Mouse (Mus musculus) urinary bladder, postnatal 4 days (tissue): Measurements from ENCODE around the gene Disp1.

Source experiments
- DNase-seq, 2 experiments: peaks; one replicate each; pipeline ENCODE4 v3.0.0; 2021 to 2022; ENCODE audit warnings: low spot score in 2 of 2

Gene Disp1

GRCm38 (mm10) chr1:183207141-183207540, 14.2 kb downstream of the Disp1 start:
- DNase-seq, result no peak

- no peak for DNase-seq
Observed at GRCm38 (mm10) chr1:183200926-183201325, 20.4 kb downstream of the Disp1 start.

GRCm38 (mm10) chr1:183194763-183195162, 26.6 kb downstream of the Disp1 start:
- no peak for DNase-seq

- DNase-seq, result no peak
Observed at GRCm38 (mm10) chr1:183194151-183194550, 27.2 kb downstream of the Disp1 start.

- DNase-seq, result no peak
Observed at GRCm38 (mm10) chr1:183191398-183191797, 29.9 kb downstream of the Disp1 start.

DNA sequence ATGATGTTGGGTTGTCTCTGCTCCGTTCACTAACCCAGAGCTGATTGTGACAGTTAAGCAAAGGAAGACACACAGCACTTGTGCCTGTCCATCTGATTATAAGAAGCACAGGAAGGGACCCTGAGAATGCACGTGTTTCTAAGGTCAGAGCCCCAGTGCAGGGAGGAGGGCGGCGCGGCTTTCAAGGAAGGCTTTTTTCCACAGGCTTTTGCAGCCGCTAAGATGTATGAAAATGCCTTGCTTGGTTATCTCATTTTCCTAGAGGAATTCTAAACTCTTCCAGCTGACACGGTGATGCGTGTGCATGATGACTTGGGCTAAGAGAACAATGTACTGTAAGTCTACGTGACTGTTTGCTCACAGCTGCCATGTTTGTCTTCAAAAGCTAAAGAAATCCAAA, 30.9 kb downstream of the Disp1 start:
- no peak for DNase-seq

DNA sequence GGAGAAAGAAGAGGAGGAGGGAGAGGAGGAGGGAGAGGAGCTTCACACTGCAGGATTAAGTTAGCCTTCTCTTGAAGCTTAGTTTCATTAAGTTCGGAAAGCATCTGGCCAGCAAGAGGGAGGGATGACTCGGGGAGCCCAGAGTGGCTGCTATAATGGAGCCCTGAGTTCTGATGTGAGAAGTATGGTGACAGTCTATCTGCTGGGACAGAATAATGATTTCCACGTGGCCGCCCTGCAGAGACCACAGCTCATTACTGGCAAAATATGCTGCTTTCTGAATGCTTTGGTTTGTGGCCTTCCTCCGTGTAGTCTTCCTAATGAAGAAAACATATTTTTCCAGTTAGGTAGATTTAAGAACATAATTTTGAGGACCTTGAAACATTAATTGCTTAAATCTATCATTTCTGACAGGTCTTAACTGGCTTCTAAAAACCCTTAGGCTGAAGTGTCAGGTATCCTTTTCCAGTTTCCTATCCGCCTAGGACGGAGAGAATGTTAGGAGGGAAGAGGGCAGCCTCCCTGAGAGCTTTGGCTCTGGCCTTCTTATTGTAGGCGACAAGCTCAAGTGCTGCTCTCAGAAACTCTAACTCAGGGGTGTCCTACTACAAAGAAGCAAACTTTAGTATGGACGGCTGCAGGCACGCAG, 32.2 kb downstream of the Disp1 start:
- no peak for DNase-seq

DNA sequence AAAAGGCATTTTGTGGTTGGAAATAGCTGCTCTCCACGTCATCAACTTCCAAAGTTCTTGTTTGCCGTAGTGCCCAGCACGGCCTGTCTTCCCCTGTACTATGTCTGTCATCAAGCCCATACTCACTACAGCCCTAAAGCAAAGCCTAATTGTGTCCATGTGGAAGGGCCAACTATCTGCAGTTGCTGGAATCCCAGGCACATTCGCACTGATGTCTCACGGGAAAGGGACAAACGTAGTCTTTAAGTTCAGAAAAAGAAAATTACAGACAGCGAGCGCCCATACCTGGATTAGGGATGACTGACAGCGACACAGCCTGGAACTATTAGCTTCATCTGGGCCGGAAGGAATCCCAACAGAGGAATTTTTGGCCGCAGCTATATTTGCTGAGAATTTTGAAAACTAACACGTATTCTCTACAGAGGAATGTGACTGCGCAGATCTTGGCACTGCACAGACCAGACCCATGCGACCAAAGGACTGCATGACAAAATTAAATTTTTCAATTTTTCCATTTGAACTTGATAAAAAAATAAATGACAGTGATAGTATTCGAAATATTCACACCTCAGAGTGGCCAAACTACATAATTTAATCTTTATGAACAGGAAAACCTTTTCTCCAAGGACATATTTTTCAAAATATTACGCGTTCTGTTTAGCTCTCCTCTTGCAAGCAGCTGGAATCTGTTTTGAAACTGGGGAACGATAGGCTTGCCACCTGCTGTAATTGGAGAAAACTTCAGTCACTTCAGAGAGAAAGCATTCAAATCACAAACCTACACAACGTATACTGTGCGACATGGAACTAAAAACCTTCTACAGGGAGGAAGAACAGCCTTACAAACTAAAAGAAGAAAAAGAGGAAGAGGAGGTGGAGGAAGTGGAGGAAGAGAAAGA, 33.0 kb downstream of the Disp1 start:
- no peak for DNase-seq

- DNase-seq, result no peak
Observed at GRCm38 (mm10) chr1:183185560-183185959, 35.8 kb downstream of the Disp1 start.

DNA sequence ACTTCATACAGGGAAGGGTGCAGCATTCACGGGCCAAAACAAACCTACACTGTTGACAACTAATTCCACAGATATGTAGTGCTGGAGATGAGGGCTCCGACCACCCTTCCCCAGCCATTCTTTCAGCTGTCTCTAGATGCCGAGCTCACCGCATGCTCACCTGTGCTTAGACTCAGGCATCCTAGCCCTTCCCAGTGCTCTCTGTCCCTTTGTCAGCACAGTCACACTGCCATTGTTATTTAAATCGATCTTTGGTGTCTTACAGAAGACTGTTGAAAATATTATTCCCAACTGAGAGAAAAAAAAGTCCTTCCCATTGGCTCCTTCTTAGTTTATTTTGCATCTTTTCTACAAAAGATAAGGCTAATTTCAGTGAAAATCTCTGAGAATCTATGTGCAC, 36.6 kb downstream of the Disp1 start:
- no peak for DNase-seq

- no peak for DNase-seq
Observed at GRCm38 (mm10) chr1:183183565-183183964, 37.8 kb downstream of the Disp1 start.

- no peak for DNase-seq
Observed at GRCm38 (mm10) chr1:183182641-183183414, 38.5 kb downstream of the Disp1 start.

GRCm38 (mm10) chr1:183181030-183181395, 40.3 kb downstream of the Disp1 start:
- DNase-seq, result no peak

DNA sequence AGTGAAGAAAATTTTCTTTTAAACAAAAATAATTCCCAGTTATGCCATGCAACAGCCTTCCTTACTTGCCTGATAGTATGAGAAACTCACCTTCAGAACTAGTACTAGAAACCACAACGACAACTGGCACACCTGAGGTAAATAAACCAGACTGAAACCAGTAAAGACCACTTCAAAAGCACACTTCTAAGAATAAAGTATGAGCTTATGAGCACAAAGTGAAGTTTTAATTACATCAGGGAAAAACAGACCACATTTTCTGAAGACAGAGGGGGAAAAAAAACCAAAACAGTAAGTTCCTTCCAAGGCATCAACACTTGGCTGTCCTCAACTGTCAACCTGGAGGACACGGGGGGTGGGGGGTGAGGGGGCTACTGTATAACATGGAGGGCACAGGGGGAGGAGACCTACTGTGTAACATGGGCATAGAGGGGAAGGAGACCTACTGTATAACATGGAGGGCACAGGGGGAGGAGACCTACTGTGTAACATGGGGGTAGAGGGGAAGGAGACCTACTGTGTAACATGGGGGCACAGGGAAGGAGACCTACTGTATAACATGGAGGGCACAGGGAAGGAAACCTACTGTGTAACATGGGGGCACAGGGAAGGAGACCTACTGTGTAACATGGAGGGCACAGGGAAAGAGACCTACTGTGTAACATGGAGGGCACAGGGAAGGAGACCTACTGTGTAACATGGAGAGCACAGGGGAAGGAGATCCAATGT, 40.9 kb downstream of the Disp1 start:
- no peak for DNase-seq

DNA sequence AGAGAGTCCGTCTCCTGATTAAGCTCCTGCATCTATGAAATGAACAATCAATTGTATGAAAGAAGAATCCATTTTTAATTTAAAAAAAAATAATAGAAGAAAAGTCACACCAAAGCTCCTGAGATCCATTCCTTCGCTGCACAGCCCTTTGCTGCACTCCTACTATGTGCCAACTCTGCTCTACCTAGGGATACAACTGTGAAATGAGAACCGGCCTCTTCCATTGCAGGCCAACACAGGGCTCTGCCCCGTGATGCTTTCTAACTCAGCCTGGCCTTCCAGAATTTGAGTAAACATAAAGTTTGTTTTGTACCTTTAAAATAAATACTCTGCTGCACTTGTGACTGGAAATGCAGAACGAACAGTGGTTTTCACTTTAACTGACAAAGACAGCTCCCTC, 42.0 kb downstream of the Disp1 start:
- no peak for DNase-seq

- DNase-seq, result no peak
Observed at GRCm38 (mm10) chr1:183175236-183175635, 46.1 kb downstream of the Disp1 start.

DNA sequence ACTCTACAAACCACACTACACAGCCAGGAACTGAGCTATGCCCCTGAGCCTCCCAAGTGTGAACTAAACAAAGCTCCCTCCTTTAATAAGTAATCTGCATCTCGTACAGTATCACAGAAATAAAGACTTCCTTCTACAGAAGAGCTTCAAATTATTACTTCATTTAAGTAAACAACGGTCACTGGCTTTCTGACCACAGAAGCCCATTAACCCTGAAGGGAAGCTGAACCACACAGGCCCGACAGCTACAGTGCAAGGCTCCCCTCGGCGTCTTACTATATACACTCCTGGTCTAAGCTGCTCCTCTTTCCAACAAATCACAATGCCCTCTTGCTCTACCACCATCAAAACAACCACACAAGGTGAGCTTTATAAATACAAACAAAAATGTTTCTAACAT, 50.2 kb downstream of the Disp1 start:
- no peak for DNase-seq

GRCm38 (mm10) chr1:183168465-183168864, 52.9 kb downstream of the Disp1 start:
- DNase-seq, result no peak

DNA sequence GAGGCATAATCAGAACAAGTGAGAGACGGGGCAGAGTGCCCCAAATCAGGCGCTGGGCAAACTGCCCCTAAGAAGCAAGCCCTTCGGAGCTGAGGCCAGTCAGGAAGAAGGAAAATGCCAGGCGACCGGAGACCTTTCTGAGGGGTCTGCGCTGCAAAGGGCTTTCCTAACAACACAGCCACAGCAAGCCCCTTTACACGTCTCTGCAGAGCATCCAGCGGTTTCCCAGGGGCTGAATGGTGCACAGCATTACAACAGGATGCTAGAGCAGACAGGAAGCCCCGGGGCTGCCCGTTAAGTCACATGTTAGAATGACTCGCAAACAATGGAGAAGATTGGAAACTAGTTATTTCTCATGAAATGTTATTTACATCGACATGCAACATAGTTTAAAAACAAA, 53.5 kb downstream of the Disp1 start:
- DNase-seq, result no peak

DNA sequence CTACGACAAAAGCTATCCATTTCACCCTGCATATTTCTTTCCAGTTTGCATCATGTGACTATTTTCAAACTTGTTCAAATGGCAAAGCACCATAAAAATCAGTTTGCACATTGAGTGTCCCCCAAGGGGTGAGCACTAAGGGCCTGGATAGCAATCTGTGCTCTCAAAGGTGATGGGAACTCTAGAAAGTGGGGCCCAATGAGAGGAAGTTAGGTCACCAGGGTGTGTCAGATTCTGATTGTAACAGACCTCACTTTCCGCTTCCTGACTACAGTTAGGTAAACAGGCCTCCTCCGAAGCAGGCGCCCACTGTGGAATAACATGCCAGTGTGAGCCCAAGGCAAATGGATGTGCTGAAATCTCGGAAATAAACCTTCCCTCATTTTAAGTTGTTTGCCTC, 54.6 kb downstream of the Disp1 start:
- no peak for DNase-seq

GRCm38 (mm10) chr1:183164648-183165071, 56.7 kb downstream of the Disp1 start:
- no peak for DNase-seq

DNA sequence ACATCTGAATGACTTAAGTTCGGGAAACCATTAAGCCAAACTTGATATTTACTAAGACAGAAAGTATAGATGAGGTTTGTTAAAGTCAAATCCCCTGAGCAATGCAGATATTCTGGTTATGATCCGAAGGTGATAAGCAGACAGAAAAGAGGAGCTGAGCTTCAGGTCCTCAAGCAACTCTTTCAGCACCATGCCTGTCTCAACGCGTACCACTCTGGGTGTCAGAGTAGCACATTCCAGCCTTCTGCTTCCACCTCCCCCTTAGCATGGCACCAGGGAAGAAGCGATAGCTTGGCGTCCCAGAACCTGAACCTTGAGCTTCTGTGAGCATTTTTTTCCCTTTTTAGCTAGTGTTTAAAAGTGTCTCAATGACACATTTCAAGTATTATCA, 57.1 kb downstream of the Disp1 start:
- DNase-seq, result no peak
